Mouse (Mus musculus): ENCODE measurements around the gene Cryzl2. TPM values are rescaled to one million over a fixed set of nuclear protein-coding genes. Genes with fewer than 3 reads are reported as not detected.

The Cryzl2 gene
- polyA plus RNA-seq, 1 experiment from 2014 or later = 6.6 TPM

DNA sequence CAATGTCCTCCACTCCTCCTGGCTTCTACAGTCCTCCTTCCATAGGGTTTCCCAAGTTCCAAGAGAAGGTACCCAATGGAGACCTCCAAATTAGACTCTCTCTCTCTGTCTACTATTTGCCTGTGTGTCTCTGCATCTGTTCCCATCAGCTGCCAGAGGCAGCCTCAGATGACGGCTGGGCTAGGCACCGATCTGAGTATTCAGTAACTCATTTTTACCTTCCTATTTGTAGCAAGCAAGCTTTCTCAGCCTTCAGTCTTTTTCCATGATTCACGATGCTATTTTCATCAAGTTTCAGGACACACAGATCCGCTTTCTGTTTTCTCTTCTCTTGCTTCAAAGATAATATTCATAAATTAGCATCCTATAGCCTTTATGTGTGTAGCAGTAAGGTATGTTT is 25.8 kb downstream of the Cryzl2 start:
- no peak for ATAC-seq
- Histone ChIP-seq H3K36me3 (ENCODE audit: poor library complexity, severe bottlenecking) (no peaks in the 10 kb centered on the region), H3K4me1 (no peaks in the 10 kb centered on the region), H3K9me3 (replicated peaks) (no peaks in the 10 kb centered on the region), H3K4me2 (no peak overlapping the region), H3K27me3 (no peaks in the 10 kb centered on the region), H3K27ac (no peak overlapping the region), H3K9ac (no peak overlapping the region), H3K4me3 (no peak overlapping the region)
- WGBS = 96% methylated on average over 4 of the region's 4 CpGs

DNA sequence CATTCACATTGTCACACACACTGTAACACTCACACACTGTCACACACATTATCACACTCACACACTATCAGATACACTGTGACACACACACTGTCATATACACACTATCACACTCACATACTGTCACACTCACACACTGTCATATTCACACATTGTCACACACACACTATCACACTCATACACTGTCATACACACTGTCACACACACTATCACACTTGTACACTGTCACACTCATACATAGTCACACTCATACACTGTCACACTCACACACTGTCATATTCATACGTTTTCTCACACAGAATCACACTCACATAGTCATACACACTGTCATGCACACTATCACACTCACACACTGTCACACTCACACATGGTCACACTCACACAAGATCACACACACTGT is 42.3 kb downstream of the Cryzl2 start:
- Histone ChIP-seq H3K27me3 (no peaks in the 10 kb centered on the region), H3K4me1 (no peaks in the 10 kb centered on the region), H3K4me2 (no peak overlapping the region), H3K36me3 (ENCODE audit: poor library complexity, severe bottlenecking) (no peaks in the 10 kb centered on the region), H3K4me3 (no peak overlapping the region), H3K9ac (no peak overlapping the region), H3K9me3 (replicated peaks) (no peaks in the 10 kb centered on the region), H3K27ac (no peak overlapping the region)
- no peak for ATAC-seq
- 83% methylated on average over 1 of the region's 1 CpGs for WGBS

DNA sequence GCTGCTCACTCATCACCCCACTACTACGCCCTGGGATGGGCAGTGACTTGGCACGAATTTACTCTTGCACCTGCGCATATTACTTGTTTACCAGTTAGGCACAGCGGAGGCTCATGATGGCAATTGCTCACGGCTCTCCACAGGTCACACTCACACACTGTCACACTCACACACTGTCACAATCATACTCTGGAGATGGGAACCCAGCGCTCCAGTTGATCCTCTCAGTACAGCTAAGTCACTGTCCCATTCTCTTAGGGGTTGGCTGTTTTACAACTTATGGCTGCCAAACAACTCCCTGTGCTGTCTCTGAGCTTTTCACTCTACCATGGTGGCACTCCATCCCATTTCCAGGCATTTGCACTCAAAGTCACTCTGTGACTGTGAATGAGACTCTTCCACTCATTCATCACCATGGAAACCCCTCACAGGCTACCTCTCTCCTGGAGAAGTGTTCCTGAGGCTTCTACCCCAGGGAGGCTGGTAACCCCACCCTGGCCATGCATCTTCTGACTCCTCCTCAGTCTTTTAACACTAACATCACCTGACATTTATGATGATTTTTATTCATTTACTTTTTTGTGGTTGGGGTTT is 43.1 kb downstream of the Cryzl2 start:
- H3K36me3 ChIP-seq (ENCODE audit: poor library complexity, severe bottlenecking) = no peaks in the 10 kb centered on the region
- H3K9me3 ChIP-seq (replicated peaks) = no peaks in the 10 kb centered on the region
- no peak overlapping the region for H3K9ac ChIP-seq
- 84% methylated on average over 6 of the region's 6 CpGs for WGBS
- no peak for ATAC-seq
- no peak overlapping the region for H3K27ac ChIP-seq
- peaks cover 1% of the 10 kb centered on the region for H3K4me1 ChIP-seq
- H3K27me3 ChIP-seq = no peaks in the 10 kb centered on the region
- H3K4me2 ChIP-seq = no peak overlapping the region
- H3K4me3 ChIP-seq = no peak overlapping the region

DNA sequence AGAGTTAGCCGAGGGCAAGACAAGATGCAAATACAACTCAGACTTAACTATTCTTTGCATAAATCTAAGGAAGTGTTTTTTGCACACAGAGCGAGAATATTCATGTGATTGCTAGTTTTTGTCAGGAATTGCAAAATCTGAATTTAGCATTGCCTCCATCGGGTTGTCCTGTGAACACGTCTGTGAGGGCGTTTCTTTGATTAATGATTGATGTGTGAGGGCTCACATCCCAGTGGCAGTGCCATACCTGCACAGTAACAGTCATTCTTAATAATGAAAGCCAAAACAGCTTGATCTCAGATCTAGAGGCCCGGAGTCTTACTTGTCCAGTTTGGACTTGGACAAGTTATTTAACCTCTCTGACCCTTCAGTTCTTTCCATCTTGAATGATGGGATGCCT is 44.7 kb downstream of the Cryzl2 start:
- no peak for ATAC-seq
- WGBS = 82% methylated on average over 6 of the region's 6 CpGs
- no peaks in the 10 kb centered on the region for H3K9me3 ChIP-seq (replicated peaks)
- no peaks in the 10 kb centered on the region for H3K27me3 ChIP-seq
- H3K9ac ChIP-seq = no peak overlapping the region
- no peaks in the 10 kb centered on the region for H3K36me3 ChIP-seq (ENCODE audit: poor library complexity, severe bottlenecking)
- no peak overlapping the region for H3K27ac ChIP-seq
- no peak overlapping the region for H3K4me3 ChIP-seq
- H3K4me1 ChIP-seq = peaks cover 15% of the 10 kb centered on the region
- H3K4me2 ChIP-seq = no peak overlapping the region

DNA sequence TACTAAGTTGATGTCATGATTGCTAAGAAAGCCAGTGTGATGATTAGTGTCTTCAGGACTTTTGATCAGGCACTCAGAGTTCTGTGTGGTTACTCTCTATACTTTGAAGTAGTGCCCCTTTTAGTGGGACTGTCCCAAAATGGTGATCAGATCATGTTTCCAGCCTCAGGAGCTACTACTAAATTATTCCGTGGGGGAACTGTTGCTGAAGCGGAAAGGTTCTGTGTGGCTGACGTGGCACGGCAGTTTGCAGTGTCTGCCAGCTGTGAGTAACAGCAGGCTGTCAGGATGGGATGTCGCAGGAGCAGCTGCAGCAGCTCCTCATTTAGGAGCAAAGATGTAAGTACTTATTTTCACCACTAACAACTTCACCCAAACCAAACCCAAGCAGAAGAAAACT is 48.1 kb downstream of the Cryzl2 start, which contains the start of gene Sec16b:
TSS of gene Sec16b (plus strand) at position 207 of the 400 bp plus-strand sequence.
- H3K27ac ChIP-seq = peak within 1 kb of the TSS; percentile 54; the same call in 1 of the 2 replicates
- H3K4me1 ChIP-seq = peaks cover 18% of the 10 kb centered on the region
- no peak within 1 kb of the TSS for H3K4me3 ChIP-seq
- H3K4me2 ChIP-seq = no peak within 1 kb of the TSS
- WGBS = 30% methylated on average over 5 of the region's 5 CpGs
- no peak within 1 kb of the TSS for H3K9ac ChIP-seq
- no peaks in the 10 kb centered on the region for H3K9me3 ChIP-seq (replicated peaks)
- no peak for ATAC-seq
- H3K27me3 ChIP-seq = no peaks in the 10 kb centered on the region
- H3K36me3 ChIP-seq (ENCODE audit: poor library complexity, severe bottlenecking) = no peaks in the 10 kb centered on the region

DNA sequence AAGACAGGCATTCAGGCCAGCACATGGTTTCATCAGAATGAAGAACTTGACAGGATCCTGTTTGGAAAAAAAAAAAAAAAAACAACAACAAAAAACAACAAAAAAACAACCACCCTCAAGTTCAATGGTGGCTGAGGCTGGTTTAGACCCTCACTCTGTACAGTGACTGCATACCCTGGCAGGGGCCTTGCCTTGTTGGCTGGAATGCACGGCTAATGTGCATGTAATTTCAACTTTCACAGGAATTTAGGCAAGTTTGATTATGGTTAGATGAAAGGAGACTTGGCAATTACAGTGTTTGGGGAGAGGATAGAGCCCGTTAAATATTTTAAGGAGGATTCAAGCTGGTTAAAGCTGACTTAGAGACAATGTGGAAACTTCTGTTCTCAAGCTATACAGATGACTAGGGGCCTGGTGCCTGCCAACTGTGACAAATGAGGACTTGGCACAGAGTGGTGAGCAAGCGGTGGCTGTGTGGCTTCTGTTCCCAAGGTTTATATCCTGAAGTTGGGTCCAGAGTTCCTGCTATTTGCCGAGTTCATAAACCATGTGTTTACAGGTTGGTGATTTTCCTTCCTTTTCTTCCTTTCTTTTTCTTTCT is 48.7 kb downstream of the Cryzl2 start:
- no peaks in the 10 kb centered on the region for H3K27me3 ChIP-seq
- peak overlapping the region; percentile 48; the same call in 1 of the 2 replicates for H3K27ac ChIP-seq
- peak; percentile 86 for ATAC-seq
- no peak overlapping the region for H3K4me3 ChIP-seq
- peaks cover 18% of the 10 kb centered on the region for H3K4me1 ChIP-seq
- no peak overlapping the region for H3K4me2 ChIP-seq
- H3K9ac ChIP-seq = no peak overlapping the region
- WGBS = 47% methylated on average over 4 of the region's 4 CpGs
- H3K9me3 ChIP-seq (replicated peaks) = no peaks in the 10 kb centered on the region
- no peaks in the 10 kb centered on the region for H3K36me3 ChIP-seq (ENCODE audit: poor library complexity, severe bottlenecking)

DNA sequence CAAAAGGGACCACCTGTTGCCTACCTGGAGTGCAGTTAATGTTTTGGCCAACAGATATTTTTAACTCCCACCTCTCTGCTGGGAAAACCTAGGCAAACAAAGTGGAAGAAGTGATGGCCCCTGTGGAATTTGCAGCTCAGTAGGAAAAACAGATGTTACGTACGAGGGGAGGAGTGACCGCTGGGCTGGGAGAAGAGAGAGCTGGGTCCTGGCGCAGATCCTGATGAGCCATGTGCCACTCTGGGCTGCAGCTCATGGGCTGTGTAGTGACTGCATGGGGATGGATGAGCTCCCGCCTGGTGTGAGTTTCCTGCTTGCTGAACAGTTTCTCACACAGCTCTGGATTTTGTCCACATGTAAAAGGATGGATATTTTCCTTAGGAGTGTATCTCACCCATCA is 49.4 kb downstream of the Cryzl2 start:
- Histone ChIP-seq H3K9ac (no peak overlapping the region), H3K4me2 (no peak overlapping the region), H3K9me3 (replicated peaks) (no peaks in the 10 kb centered on the region), H3K27ac (no peak overlapping the region), H3K4me1 (peaks cover 21% of the 10 kb centered on the region), H3K4me3 (no peak overlapping the region), H3K36me3 (ENCODE audit: poor library complexity, severe bottlenecking) (no peaks in the 10 kb centered on the region), H3K27me3 (no peaks in the 10 kb centered on the region)
- 58% methylated on average over 5 of the region's 5 CpGs for WGBS
- peak; percentile 43; the same call in 1 of the 2 replicates for ATAC-seq

DNA sequence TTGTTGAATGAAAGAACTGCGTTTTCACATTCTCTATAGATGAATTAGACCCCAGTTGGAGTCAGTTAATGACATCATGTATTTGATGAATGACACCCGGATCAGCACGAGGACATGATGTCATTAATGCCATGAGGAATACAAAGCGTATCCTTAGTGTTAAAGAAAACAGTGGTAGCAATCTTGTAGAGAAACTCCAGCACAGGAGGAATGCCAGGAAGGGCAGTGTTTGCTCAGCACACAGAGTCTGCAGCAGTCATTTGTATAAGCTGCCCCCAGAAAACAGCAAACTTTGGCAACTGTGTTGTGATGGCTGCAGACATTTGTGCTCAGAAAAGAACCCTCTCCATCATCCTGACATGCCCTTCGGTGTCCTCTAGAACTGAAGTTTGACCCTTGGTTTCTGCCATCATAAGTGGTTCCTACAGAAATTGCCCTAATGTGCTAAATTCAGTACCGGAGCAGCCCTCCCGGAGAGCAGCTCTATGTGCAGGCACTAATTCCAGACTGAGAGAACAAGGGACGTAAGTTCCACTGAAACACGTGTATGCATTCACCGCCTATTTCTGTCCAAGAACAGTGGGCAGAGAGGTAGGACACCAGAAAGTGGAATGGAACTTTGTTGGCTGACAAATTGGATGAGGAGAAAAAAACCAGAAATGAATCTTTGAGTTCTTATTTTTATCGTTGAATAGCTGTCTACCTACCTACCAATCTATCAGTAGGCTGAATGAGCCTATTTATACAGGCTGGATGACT is 54.5 kb downstream of the Cryzl2 start:
- H3K4me2 ChIP-seq = no peak overlapping the region
- no peaks in the 10 kb centered on the region for H3K36me3 ChIP-seq (ENCODE audit: poor library complexity, severe bottlenecking)
- no peak overlapping the region for H3K4me3 ChIP-seq
- no peak overlapping the region for H3K9ac ChIP-seq
- ATAC-seq = no peak
- H3K27ac ChIP-seq = no peak overlapping the region
- 64% methylated on average over 11 of the region's 11 CpGs for WGBS
- no peaks in the 10 kb centered on the region for H3K27me3 ChIP-seq
- no peaks in the 10 kb centered on the region for H3K9me3 ChIP-seq (replicated peaks)
- H3K4me1 ChIP-seq = peaks cover 20% of the 10 kb centered on the region

DNA sequence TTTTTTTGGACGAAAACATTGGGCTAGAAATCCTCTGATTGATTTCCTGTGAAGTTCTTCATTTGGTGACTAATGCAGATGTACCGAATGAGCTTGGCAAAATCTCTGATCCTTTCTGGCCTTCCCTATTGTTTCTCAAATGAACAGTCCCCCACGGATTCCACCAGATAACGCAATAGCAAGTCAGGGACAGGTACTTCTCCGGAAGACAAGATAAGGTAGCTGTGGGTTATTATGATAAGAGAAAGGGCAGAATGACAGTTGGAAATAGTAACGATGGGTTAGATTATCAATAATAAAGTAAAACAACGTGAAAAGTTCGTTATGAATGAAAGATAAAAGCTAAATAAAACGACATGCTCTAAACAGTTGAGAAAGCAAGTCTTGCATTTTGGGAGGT is 55.2 kb downstream of the Cryzl2 start:
- Histone ChIP-seq H3K27me3 (no peaks in the 10 kb centered on the region), H3K4me3 (no peak overlapping the region), H3K4me1 (peaks cover 25% of the 10 kb centered on the region), H3K36me3 (ENCODE audit: poor library complexity, severe bottlenecking) (no peaks in the 10 kb centered on the region), H3K27ac (no peak overlapping the region), H3K4me2 (no peak overlapping the region), H3K9me3 (replicated peaks) (no peaks in the 10 kb centered on the region), H3K9ac (no peak overlapping the region)
- WGBS = 79% methylated on average over 9 of the region's 9 CpGs
- no peak for ATAC-seq

DNA sequence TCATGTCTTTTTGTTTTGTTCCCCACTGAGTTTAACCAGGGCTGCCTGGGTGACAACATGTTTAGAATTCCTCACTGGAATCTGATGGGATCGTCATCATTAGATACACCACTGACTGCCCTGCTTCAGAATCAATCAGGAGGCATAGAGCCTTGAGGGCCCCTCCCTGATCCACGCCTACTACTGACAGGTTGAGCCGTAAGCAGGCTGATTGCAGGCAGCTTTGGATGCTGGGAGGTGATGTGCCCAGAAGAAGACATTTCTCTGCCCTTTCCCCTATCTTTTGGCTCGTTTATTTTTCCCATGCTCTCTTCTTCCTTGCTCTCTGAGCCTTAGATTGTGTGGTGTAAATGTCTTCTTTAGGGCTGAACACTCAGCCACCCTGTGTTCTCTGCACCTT is 55.9 kb downstream of the Cryzl2 start:
- 80% methylated on average over 4 of the region's 4 CpGs for WGBS
- no peak for ATAC-seq
- no peak overlapping the region for H3K9ac ChIP-seq

DNA sequence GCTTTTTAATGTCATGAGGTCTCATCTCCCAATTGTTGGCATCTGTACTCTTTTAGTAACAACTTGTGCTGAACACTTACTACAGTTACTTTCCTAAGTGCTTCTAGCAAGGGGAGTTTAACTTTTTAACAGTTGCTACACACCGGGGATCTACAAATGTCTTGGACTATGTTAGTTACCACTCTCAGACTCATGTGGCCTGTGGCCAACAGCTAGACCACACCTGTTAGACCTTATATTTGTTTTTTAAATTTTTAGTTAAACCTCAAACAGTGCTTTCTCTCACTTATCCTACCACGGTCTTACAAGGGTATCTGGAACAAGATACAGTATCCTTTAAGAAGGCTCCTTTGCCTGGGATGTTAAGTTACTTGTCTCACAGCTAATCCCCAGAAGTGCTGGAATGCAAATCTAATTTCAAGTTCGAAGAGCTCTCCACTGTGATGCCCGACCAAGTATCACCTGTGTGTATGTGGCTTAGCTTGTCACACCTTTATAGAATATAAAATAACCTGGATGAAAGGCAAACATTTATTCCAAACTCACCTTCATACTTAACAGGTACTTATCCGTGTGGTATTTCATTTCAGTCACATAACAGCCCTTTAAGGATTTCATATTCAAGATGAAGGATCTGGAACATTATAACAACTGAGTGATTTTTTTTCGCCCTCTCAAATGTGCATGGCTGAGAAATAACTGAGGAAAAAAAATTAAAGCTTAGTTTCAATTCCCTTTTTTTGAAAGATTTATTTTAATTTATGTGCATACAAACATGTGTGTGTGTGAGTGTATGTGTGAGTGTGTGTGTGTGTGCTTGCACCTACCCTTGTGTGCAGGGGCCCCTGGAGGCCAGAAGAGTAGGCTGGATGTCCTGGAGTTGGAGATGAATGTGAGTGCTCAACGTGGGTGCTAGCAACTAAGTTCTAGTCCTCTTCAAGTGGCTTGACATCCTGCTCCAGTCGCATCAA is 58.7 kb downstream of the Cryzl2 start:
- Histone ChIP-seq H3K9me3 (replicated peaks) (no peaks in the 10 kb centered on the region), H3K36me3 (ENCODE audit: poor library complexity, severe bottlenecking) (no peaks in the 10 kb centered on the region), H3K27ac (no peak overlapping the region), H3K4me3 (no peak overlapping the region), H3K27me3 (no peaks in the 10 kb centered on the region), H3K4me1 (peaks cover 32% of the 10 kb centered on the region), H3K4me2 (no peak overlapping the region), H3K9ac (no peak overlapping the region)
- WGBS = 86% methylated on average over 8 of the region's 8 CpGs
- no peak for ATAC-seq

More for the DNA sequence above, 55.9 kb downstream of the Cryzl2 start:
- H3K27me3 ChIP-seq = no peaks in the 10 kb centered on the region
- no peaks in the 10 kb centered on the region for H3K9me3 ChIP-seq (replicated peaks)
- no peak overlapping the region for H3K27ac ChIP-seq
- H3K4me2 ChIP-seq = no peak overlapping the region
- H3K4me1 ChIP-seq = peaks cover 31% of the 10 kb centered on the region
- H3K36me3 ChIP-seq (ENCODE audit: poor library complexity, severe bottlenecking) = no peaks in the 10 kb centered on the region
- H3K4me3 ChIP-seq = no peak overlapping the region

Data from forebrain, embryonic 13.5 days (tissue).